Mouse (Mus musculus): ENCODE results near the gene Ypel2. TPM values are rescaled to one million over a fixed set of nuclear protein-coding genes. Genes with fewer than 3 reads are reported as not detected.

Gene Ypel2
- polyA plus RNA-seq, 1 experiment from 2014 or later: 7.4 TPM

DNA sequence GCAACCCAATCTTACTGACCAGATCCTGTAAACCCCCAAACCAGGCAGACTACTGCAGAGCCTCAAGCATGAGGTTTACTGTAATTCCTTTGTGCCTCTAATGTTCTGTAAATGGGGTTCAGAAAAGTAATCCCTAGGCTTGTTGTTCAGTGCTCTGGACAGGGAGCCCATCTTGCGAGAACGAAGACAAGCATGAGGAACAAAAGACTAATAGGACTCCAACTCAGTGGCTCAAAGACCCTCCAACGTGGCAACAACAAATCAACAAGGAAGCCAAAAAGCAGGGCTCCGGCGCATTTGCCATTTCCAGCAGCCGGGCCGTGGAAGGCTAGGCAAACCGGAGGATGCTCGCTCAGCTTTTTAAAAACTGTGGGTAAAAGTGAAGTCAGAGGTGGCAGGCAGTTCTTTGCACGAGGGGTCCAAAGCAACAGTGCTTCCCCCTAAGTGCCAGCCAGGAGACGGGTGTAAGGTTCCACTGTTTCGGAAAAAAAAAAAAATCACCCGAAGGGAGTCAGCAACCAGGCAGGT is 982 bp downstream of the Ypel2 start:
- H3K4me1 ChIP-seq: peaks cover 58% of the 10 kb centered on the region
- H3K9me3 ChIP-seq (replicated peaks): no peaks in the 10 kb centered on the region
- ATAC-seq: no peak
- peak overlapping the region; percentile 93 for H3K9ac ChIP-seq
- H3K27ac ChIP-seq: peak overlapping the region; percentile 92
- peak overlapping the region; percentile 93 for H3K4me3 ChIP-seq
- no peaks in the 10 kb centered on the region for H3K36me3 ChIP-seq (ENCODE audit: poor library complexity, severe bottlenecking)
- no peaks in the 10 kb centered on the region for H3K27me3 ChIP-seq
- H3K4me2 ChIP-seq: peak overlapping the region; percentile 85
- WGBS: under 1% methylated on average over 13 of the region's 13 CpGs

DNA sequence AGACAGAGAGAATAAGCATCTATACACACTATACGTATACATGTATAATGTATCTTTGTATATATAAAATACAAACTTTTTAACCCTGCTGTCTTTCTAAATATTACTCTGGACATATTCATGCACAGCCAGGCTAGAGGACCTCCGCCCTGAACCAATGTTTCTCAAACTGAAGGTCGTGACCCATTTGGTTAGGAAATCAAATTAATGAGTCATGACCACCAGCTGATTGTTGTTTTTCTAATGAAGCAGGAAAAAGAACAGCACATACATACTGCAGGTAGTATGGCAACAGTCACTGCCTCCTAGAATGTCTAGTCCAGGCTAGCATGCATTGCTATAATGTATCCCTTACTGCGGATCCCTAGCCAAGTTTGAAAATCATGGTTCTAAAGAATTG is 2.3 kb downstream of the Ypel2 start:
- Histone ChIP-seq H3K36me3 (ENCODE audit: poor library complexity, severe bottlenecking) (no peaks in the 10 kb centered on the region), H3K4me3 (peak overlapping the region; percentile 93; the same call in 1 of the 2 replicates), H3K27ac (no peak overlapping the region), H3K4me1 (peaks cover 64% of the 10 kb centered on the region), H3K9ac (no peak overlapping the region), H3K4me2 (peak overlapping the region; percentile 85), H3K9me3 (replicated peaks) (no peaks in the 10 kb centered on the region), H3K27me3 (no peaks in the 10 kb centered on the region)
- WGBS: 86% methylated on average over 4 of the region's 4 CpGs
- no peak for ATAC-seq

DNA sequence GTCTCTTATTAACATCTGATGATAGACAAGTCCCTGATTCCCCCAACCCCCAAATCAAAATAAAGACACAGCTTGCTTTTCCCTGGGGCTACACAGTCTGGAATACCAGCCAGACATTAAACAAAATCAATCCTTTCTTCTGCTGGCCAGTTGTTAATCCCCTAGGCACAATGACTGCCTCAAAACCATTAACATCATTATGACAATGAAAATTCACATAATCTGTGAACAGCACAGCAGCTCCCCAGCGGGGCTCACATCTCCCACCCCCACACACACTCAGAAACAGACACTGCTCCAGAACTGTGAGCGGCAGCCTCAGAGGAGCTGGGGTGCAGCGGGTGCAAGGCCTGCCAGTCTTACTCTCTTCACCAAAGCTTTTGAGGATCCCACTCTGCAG is 3.2 kb downstream of the Ypel2 start:
- Histone ChIP-seq H3K27ac (peak overlapping the region; percentile 66), H3K9me3 (replicated peaks) (no peaks in the 10 kb centered on the region), H3K4me1 (peaks cover 57% of the 10 kb centered on the region), H3K36me3 (ENCODE audit: poor library complexity, severe bottlenecking) (no peaks in the 10 kb centered on the region), H3K27me3 (no peaks in the 10 kb centered on the region), H3K4me2 (peak overlapping the region; percentile 46), H3K9ac (peak overlapping the region; percentile 45), H3K4me3 (peak overlapping the region; percentile 13; the same call in 1 of the 2 replicates)
- 14% methylated on average over 3 of the region's 3 CpGs for WGBS
- ATAC-seq: no peak

DNA sequence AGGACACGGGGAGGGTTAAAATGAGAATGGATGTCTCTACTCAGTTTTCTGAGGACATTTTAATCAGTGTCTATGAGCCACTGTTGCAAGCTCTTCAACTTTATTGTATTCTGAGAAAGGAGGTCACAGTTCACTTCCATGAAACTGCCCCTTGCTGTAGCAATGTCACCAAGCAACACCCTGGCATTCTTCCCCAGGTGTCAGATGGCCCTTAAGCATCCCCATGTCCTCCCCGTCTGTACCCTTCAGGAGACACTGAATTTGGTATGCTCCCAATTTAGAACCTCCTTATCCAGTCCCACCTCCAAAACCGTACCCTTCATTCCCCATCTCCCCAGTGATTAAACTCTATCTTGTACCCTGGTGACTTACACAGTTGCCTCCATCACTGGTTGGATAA is 8.5 kb downstream of the Ypel2 start:
- H3K27me3 ChIP-seq: no peaks in the 10 kb centered on the region
- no peak for ATAC-seq
- no peaks in the 10 kb centered on the region for H3K36me3 ChIP-seq (ENCODE audit: poor library complexity, severe bottlenecking)
- H3K27ac ChIP-seq: no peak overlapping the region
- no peak overlapping the region for H3K4me2 ChIP-seq
- peaks cover 34% of the 10 kb centered on the region for H3K4me1 ChIP-seq
- H3K4me3 ChIP-seq: no peak overlapping the region
- 82% methylated on average over 3 of the region's 3 CpGs for WGBS
- no peak overlapping the region for H3K9ac ChIP-seq
- H3K9me3 ChIP-seq (replicated peaks): no peaks in the 10 kb centered on the region

DNA sequence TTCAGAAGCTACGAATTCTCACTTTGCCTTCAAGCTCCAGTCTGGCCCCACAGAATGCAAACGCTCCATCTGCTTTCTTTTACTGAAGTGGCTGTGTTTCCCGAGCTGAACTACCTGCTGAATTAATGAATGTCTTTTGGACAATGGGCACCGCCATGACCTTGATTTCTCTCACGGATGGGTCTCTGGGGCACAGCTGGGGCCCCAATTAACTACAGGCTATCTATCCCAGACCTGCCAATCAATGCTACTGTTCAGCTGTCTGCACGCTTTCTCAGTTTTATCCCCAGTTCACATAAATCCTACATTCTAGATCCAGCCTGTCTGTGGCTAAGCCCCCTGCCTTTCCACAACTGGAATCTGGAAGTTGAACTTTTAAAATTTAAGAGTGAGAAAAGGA is 10.5 kb downstream of the Ypel2 start:
- no peak for ATAC-seq
- 23% methylated on average over 6 of the region's 6 CpGs for WGBS
- no peak overlapping the region for H3K4me2 ChIP-seq
- H3K4me3 ChIP-seq: no peak overlapping the region
- peak overlapping the region; percentile 31 for H3K27ac ChIP-seq
- no peaks in the 10 kb centered on the region for H3K27me3 ChIP-seq
- H3K9me3 ChIP-seq (replicated peaks): no peaks in the 10 kb centered on the region
- no peak overlapping the region for H3K9ac ChIP-seq
- no peaks in the 10 kb centered on the region; the same call in 1 of the 2 replicates for H3K36me3 ChIP-seq (ENCODE audit: poor library complexity, severe bottlenecking)
- H3K4me1 ChIP-seq: peaks cover 20% of the 10 kb centered on the region

DNA sequence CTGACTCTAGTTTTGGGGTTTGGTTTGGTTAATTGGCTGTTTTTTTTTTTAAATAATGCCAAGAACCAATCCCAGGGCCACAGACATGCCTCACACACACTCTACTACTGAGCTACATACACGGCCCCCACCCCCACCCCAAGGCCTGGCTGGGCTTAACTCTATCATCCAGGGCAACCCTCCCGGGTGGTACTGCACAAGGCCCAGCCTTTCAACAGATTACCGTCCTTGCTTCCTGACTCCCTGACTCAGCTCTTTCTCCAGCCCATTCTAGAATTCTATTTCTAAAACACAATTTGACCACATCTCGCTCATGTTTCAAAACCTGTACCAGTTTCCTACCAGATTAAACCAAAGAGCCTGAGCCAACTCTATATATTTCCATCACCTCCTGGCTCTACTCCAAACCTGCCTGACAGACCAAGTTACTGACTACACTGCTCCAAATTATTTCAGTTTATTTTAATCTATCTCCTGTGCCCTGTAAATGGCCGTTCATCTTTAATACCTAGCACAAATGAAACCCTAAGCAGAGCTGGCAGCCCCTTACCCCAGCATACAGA is 12.2 kb downstream of the Ypel2 start:
- no peak for ATAC-seq
- H3K36me3 ChIP-seq (ENCODE audit: poor library complexity, severe bottlenecking): no peaks in the 10 kb centered on the region; the same call in 1 of the 2 replicates
- H3K27ac ChIP-seq: no peak overlapping the region
- H3K4me2 ChIP-seq: no peak overlapping the region
- WGBS: 75% methylated on average over 5 of the region's 5 CpGs
- H3K27me3 ChIP-seq: no peaks in the 10 kb centered on the region
- no peak overlapping the region for H3K9ac ChIP-seq
- H3K4me1 ChIP-seq: peaks cover 10% of the 10 kb centered on the region
- H3K4me3 ChIP-seq: no peak overlapping the region
- H3K9me3 ChIP-seq (replicated peaks): no peaks in the 10 kb centered on the region

DNA sequence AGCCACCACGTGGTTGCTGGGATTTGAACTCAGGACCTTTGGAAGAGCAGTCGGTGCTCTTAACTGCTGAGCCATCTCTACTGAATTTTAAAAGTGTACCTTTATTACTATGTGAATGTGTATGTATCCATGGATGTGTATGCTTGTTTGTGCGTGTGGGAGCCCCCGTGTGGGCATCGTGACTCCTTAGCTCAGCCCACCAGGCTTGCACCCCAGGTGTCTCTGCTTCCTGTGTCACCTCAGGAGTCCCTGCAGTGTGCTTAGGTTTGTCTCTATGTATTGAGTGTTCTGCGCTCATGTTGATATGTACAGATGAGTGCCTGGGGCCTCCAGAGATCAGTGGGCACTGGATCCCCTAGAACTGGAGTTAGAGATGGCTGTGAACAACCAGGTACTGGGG is 13.0 kb downstream of the Ypel2 start:
- no peak overlapping the region for H3K4me2 ChIP-seq
- H3K27ac ChIP-seq: no peak overlapping the region
- no peaks in the 10 kb centered on the region for H3K27me3 ChIP-seq
- no peaks in the 10 kb centered on the region for H3K9me3 ChIP-seq (replicated peaks)
- ATAC-seq: no peak
- no peak overlapping the region for H3K9ac ChIP-seq
- H3K4me1 ChIP-seq: peaks cover 10% of the 10 kb centered on the region
- no peaks in the 10 kb centered on the region; the same call in 1 of the 2 replicates for H3K36me3 ChIP-seq (ENCODE audit: poor library complexity, severe bottlenecking)
- WGBS: 90% methylated on average over 6 of the region's 6 CpGs
- H3K4me3 ChIP-seq: no peak overlapping the region

DNA sequence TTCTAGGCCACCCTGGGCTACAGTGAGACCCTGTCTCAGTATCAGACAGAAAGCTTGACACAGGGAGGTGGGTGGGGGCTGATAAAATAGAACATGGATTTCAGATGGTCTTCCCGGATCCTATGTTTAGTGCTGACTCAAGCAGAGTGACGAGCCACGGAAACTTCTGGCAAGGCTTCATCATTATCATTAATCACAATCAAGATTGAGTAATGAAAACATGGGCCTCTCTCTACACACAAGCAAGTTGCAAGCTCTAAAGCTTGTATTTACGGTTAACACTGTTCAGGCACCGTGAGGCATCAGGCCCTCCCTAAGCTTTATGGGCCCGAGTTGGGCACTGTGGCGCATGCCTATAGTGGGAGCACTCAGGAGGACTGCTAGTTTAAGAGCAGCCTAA is 13.7 kb downstream of the Ypel2 start:
- ATAC-seq: no peak
- no peaks in the 10 kb centered on the region for H3K27me3 ChIP-seq
- H3K4me1 ChIP-seq: peaks cover 10% of the 10 kb centered on the region
- no peak overlapping the region for H3K9ac ChIP-seq
- H3K27ac ChIP-seq: no peak overlapping the region
- no peak overlapping the region for H3K4me2 ChIP-seq
- WGBS: 92% methylated on average over 7 of the region's 7 CpGs
- H3K4me3 ChIP-seq: no peak overlapping the region
- no peaks in the 10 kb centered on the region for H3K9me3 ChIP-seq (replicated peaks)
- H3K36me3 ChIP-seq (ENCODE audit: poor library complexity, severe bottlenecking): no peaks in the 10 kb centered on the region; the same call in 1 of the 2 replicates

DNA sequence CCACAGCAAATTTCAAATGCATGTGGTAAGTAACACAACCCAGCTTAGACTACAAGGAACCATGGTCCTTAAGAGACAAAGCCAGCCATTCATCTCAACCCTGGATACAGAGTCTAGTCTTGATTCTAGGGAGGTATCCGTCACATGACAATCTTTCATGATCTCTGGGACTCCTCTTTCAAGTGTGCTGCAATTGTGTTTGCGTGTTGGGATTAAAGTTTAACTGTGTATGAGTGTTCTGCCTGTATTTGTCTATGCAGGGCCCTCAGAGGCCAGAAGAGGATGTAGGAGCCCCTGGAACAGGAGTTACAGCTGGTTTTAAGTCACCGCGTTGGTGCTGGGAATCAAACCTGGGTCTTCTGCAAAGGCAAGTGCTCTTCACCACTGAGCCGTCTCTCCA is 16.3 kb downstream of the Ypel2 start:
- H3K27me3 ChIP-seq: no peaks in the 10 kb centered on the region
- no peak overlapping the region for H3K27ac ChIP-seq
- no peaks in the 10 kb centered on the region; the same call in 1 of the 2 replicates for H3K36me3 ChIP-seq (ENCODE audit: poor library complexity, severe bottlenecking)
- ATAC-seq: no peak
- no peaks in the 10 kb centered on the region for H3K9me3 ChIP-seq (replicated peaks)
- H3K4me2 ChIP-seq: no peak overlapping the region
- peaks cover 19% of the 10 kb centered on the region for H3K4me1 ChIP-seq
- no peak overlapping the region for H3K4me3 ChIP-seq
- no peak overlapping the region for H3K9ac ChIP-seq
- WGBS: 96% methylated on average over 5 of the region's 5 CpGs

DNA sequence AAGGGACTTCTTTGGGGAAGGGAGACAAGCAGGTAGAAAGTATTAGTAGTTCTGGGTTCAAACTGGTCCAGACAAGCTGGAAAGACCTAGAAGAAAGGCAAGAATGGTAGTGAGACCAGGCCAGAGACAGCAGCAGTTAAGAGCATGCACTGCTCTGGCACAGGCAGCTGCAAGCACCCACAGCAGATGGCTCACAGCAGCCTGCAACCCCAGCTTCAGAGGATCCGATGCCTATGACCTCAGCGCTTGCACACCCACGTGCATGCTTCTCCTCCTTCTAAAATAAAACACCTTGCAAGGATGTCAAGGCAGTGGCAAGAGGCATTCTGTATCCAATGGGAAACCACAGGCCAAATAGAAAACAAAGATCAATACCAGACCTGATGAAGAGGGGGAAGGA is 19.1 kb downstream of the Ypel2 start:
- Histone ChIP-seq H3K4me3 (no peak overlapping the region), H3K4me2 (no peak overlapping the region), H3K4me1 (peaks cover 28% of the 10 kb centered on the region), H3K9ac (no peak overlapping the region), H3K27ac (no peak overlapping the region), H3K27me3 (no peaks in the 10 kb centered on the region), H3K36me3 (ENCODE audit: poor library complexity, severe bottlenecking) (peaks cover 5% of the 10 kb centered on the region), H3K9me3 (replicated peaks) (no peaks in the 10 kb centered on the region)
- no peak for ATAC-seq
- WGBS: 74% methylated on average over 3 of the region's 3 CpGs

DNA sequence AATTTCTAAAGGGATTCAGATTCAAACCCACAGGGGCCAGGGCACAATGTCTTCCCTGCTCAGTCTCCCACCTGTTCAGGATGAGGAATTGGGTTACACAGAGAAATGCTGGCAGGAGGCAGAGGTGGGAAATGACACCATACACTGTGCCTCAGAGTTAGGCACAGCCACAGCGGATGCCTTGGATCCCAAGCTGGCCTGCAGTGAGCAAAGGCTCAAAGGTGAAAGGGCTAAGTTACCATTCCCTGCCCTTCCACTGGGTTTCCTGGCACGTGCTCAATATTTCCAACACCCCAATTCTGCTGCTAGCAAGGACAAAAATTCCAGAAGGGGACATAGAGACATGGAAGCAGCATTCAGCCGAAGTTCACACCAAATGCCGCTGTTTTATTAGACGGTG is 20.3 kb downstream of the Ypel2 start:
- Histone ChIP-seq H3K27ac (no peak overlapping the region), H3K4me1 (peaks cover 39% of the 10 kb centered on the region), H3K36me3 (ENCODE audit: poor library complexity, severe bottlenecking) (peaks cover 5% of the 10 kb centered on the region; the same call in 1 of the 2 replicates), H3K4me2 (no peak overlapping the region), H3K9ac (no peak overlapping the region; the same call in 1 of the 2 replicates), H3K4me3 (no peak overlapping the region), H3K27me3 (no peaks in the 10 kb centered on the region), H3K9me3 (replicated peaks) (no peaks in the 10 kb centered on the region)
- ATAC-seq: no peak
- 58% methylated on average over 5 of the region's 5 CpGs for WGBS

DNA sequence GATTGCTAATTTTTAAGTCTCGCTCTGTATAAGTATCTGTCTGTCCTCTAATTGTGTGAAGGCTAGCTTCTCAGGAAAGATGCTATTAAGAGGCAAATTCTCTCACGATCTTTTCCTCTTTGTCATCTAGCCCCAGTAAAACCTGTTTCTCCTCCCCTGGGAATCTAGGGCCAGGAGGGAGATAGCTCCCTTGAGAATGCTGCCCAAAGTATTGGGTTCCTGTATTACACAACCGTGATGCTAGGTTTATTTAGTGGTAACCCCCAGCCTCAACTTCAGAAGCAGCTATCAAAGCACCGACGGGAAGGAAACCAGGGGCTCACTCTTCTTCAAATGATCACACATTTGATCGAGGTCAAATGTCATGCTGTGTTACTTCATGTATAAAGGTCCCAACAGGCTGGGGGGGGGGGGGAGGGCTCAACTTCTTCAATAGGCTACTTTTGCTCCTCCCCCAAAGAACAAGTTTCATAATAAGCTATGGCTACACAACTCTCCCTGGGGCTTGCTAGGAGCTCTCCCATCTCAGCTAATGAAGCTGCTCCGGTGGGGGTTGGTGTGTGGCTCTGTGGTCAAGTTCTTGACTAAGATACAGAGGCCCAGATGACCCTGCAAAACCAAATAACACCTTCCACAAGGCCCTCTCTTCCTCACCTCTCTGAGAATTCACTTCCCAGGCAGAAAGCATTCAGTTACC is 22.3 kb downstream of the Ypel2 start:
- ATAC-seq: no peak
- Histone ChIP-seq H3K9me3 (replicated peaks) (no peaks in the 10 kb centered on the region), H3K4me3 (no peak overlapping the region), H3K4me2 (no peak overlapping the region), H3K27ac (no peak overlapping the region), H3K27me3 (no peaks in the 10 kb centered on the region), H3K4me1 (peaks cover 41% of the 10 kb centered on the region), H3K36me3 (ENCODE audit: poor library complexity, severe bottlenecking) (peaks cover 5% of the 10 kb centered on the region; the same call in 1 of the 2 replicates), H3K9ac (no peak overlapping the region)
- WGBS: 55% methylated on average over 7 of the region's 7 CpGs

All from forebrain, embryonic 13.5 days (tissue).